In genomic region chr7:122945149-122945548, GRCm38 (mm10) we compare ENCODE assay signal across 8 mouse cellular contexts. TPM values are rescaled to one million over a fixed set of nuclear protein-coding genes. Genes with fewer than 3 reads are reported as not detected.
A peak's percentile ranks its signal among the peaks of the same experiment; 100 is the strongest.
DNase-seq lines count a peak whose midpoint lies in the region; ATAC-seq lines count a peak whose summit lies in the region.

No protein-coding gene starts in this region.

- H3K27ac ChIP-seq in heart, embryonic 10.5 days: no peak overlapping the region
- no peak overlapping the region for H3K27ac ChIP-seq in midbrain, embryonic 13.5 days

- DNase-seq in heart, adult 11 months: peak; percentile 95
- DNase-seq in heart, embryonic 10.5 days (ENCODE audit: low spot score): no peak
- DNase-seq in cerebellum, adult 9-10 months: peak; percentile 90
- DNase-seq in frontal cortex, postnatal 10 days (ENCODE audit: low spot score in 2 of 2): peak; percentile 25 to 76
- DNase-seq in left cerebral cortex, postnatal 25 days (ENCODE audit: low spot score in 2 of 2): peak; percentile 81 to 89
- peak; percentile 19 to 56 for DNase-seq in spleen, postnatal 14 days (ENCODE audit: low spot score in 2 of 2)

- no peaks in the 10 kb centered on the region for H3K36me3 ChIP-seq in heart, embryonic 10.5 days
- H3K36me3 ChIP-seq in midbrain, embryonic 13.5 days: no peaks in the 10 kb centered on the region

- WGBS in heart, embryonic 10.5 days: 3% methylated on average over 1 of the region's 1 CpGs
- 6% methylated on average over 1 of the region's 1 CpGs for WGBS in midbrain, embryonic 13.5 days

- no peak overlapping the region for H3K4me2 ChIP-seq in midbrain, embryonic 13.5 days (replicated peaks)

- intact Hi-C loops in left cerebral cortex, postnatal 25 days (cut with DNase I): loop anchor here (5.0 kb wide), 1 partner anchor 517 kb away; the partner anchor contains the start of gene Aqp8

- no peaks in the 10 kb centered on the region for H3K4me1 ChIP-seq in heart, embryonic 10.5 days
- peaks cover 6% of the 10 kb centered on the region; the same call in 1 of the 2 replicates for H3K4me1 ChIP-seq in midbrain, embryonic 13.5 days (replicated peaks)

- H3K9ac ChIP-seq in midbrain, embryonic 13.5 days (replicated peaks): no peak overlapping the region

- ATAC-seq in inflammation-experienced regulatory T-cells, adult 6 months: peak; percentile 51
- ATAC-seq in midbrain, embryonic 13.5 days: peak; percentile 66; the same call in 1 of the 2 replicates

- H3K27me3 ChIP-seq in heart, embryonic 10.5 days (ENCODE audit: insufficient read depth, poor library complexity, severe bottlenecking): no peaks in the 10 kb centered on the region
- no peaks in the 10 kb centered on the region for H3K27me3 ChIP-seq in midbrain, embryonic 13.5 days

- H3K4me3 ChIP-seq in heart, embryonic 10.5 days: no peak overlapping the region
- H3K4me3 ChIP-seq in midbrain, embryonic 13.5 days (replicated peaks): no peak overlapping the region

- H3K9me3 ChIP-seq in heart, embryonic 10.5 days: no peaks in the 10 kb centered on the region
- no peaks in the 10 kb centered on the region for H3K9me3 ChIP-seq in midbrain, embryonic 13.5 days

RNA-seq across cellular contexts. Expression of gene Rbbp6, which starts 20.3 kb away (rescaled TPM):
- 16.2 and 25.5 TPM in 2 replicates for polyA plus RNA-seq in heart, embryonic 10.5 days (2016; fragmentation: Nextera tagmentation; extraction: Ambion mirVana)
- polyA plus RNA-seq in inflammation-experienced regulatory T-cells, adult 6 months (2017; shearing (Covaris generic)): 10 to 100 TPM; 33.9 to 66.1 (median 58.2) TPM
- total RNA-seq in left cerebral cortex, postnatal 25 days (2021): 10 to 100 TPM; 61.4 to 71.6 TPM
- 31.3 and 34.1 TPM in 2 replicates for polyA plus RNA-seq in midbrain, embryonic 13.5 days (2015; fragmentation: Nextera tagmentation; extraction: Ambion mirVana)
